In the genomic region with DNA sequence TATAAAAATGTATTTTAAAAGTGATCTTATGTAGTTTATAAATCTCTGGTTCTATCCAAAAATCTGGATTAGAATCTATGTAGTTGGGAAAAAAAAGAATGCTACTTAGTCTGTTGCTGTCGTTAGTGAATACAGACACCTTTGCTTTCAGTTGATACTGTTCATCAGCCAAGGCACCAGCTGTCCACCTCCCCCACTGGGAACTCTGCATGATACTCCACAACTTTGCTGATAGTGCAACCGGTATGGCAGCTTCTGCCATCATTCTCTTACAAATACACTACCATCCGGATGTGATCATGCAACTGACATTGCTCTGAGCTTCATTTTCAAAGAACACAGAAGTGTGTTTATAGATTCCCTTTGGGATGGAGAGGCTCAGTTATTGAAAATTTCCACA, we compare ENCODE assay signal across 19 mouse cellular contexts. TPM values are rescaled to one million over a fixed set of nuclear protein-coding genes. Genes with fewer than 3 reads are reported as not detected.
"Had no signal": no experiment of that assay in that cellular context is flagged by ENCODE, and none has a peak within 500 bp of the region (broad histone marks: within the 10 kb centered on the region; RNA-seq: fewer than 3 reads in every experiment).

No protein-coding gene starts in this region.

- H3K4me3 ChIP-seq: intestine, embryonic 15.5 days; limb, embryonic 10.5 days; liver, embryonic 15.5 days; midbrain, embryonic 13.5 days had no signal

- H3K9ac ChIP-seq: intestine, embryonic 15.5 days; liver, embryonic 15.5 days; midbrain, embryonic 13.5 days had no signal

- H3K9me3 ChIP-seq: intestine, embryonic 15.5 days; limb, embryonic 10.5 days; liver, embryonic 15.5 days; midbrain, embryonic 13.5 days had no signal

- ATAC-seq: hindbrain, postnatal 0 days; intestine, embryonic 15.5 days; midbrain, embryonic 13.5 days had no signal

- H3K36me3 ChIP-seq: intestine, embryonic 15.5 days; limb, embryonic 10.5 days; liver, embryonic 15.5 days; midbrain, embryonic 13.5 days had no signal

- H3K4me2 ChIP-seq: intestine, embryonic 15.5 days; liver, embryonic 11.5 days; liver, embryonic 15.5 days; midbrain, embryonic 13.5 days had no signal

- H3K27me3 ChIP-seq: intestine, embryonic 15.5 days; liver, embryonic 15.5 days; midbrain, embryonic 13.5 days had no signal

- H3K27ac ChIP-seq: hindbrain, postnatal 0 days; intestine, embryonic 15.5 days; limb, embryonic 10.5 days; liver, embryonic 15.5 days; midbrain, embryonic 13.5 days had no signal

- DNase-seq: kidney, adult 2 months; kidney, postnatal 25 days; lung, adult 2 months; lung, postnatal 14 days; spleen, adult 18-20 months; thymus, adult 18-20 months; thymus, postnatal 14 days had no signal

- H3K4me1 ChIP-seq: intestine, embryonic 15.5 days; limb, embryonic 10.5 days; liver, embryonic 15.5 days; midbrain, embryonic 13.5 days had no signal

RNA-seq across cellular contexts. Expression of a gene that starts 4.8 kb away (rescaled TPM):
- total RNA-seq: hindbrain, postnatal 0 days; megakaryocyte-erythroid progenitor cell, adult 5-6 weeks; midbrain, postnatal 0 days had no signal
- polyA plus RNA-seq: hindbrain, postnatal 0 days; intestine, embryonic 15.5 days; kidney, adult 2 months; kidney, embryonic 16.5 days; limb, embryonic 10.5 days; limb, embryonic 14.5 days; liver, embryonic 11.5 days; liver, embryonic 15.5 days; lung, adult 2 months; midbrain, embryonic 13.5 days; midbrain, postnatal 0 days; neural tube, embryonic 14.5 days; stomach, embryonic 14.5 days had no signal
